In genomic region chr4:88005801-88006200, GRCm38 (mm10) we compare ENCODE assay signal across 24 mouse cellular contexts. TPM values are rescaled to one million over a fixed set of nuclear protein-coding genes. Genes with fewer than 3 reads are reported as not detected.
A peak's percentile ranks its signal among the peaks of the same experiment; 100 is the strongest.
DNase-seq lines count a peak whose midpoint lies in the region; ATAC-seq and TF ChIP-seq lines count a peak whose summit lies in the region.
"Had no signal": no experiment of that assay in that cellular context is flagged by ENCODE, and none has a peak within 500 bp of the region (broad histone marks: within the 10 kb centered on the region; RNA-seq: fewer than 3 reads in every experiment).

No protein-coding gene starts in this region.

- no peak overlapping the region for H3K9ac ChIP-seq in lung, postnatal 0 days (replicated peaks; ENCODE audit: low read depth)
- no peak overlapping the region for H3K9ac ChIP-seq in liver, embryonic 12.5 days
- H3K9ac ChIP-seq: heart, embryonic 12.5 days; hindbrain, embryonic 14.5 days; intestine, embryonic 15.5 days; limb, embryonic 12.5 days; liver, embryonic 13.5 days; lung, embryonic 14.5 days; midbrain, embryonic 15.5 days had no signal

- no peaks in the 10 kb centered on the region for H3K27me3 ChIP-seq in lung, postnatal 0 days (replicated peaks; ENCODE audit: insufficient read depth, low read length)
- no peaks in the 10 kb centered on the region for H3K27me3 ChIP-seq in liver, embryonic 12.5 days (replicated peaks)
- H3K27me3 ChIP-seq: heart, embryonic 12.5 days; intestine, embryonic 15.5 days; limb, embryonic 12.5 days; liver, embryonic 13.5 days; megakaryocyte, embryonic 14.5 days; midbrain, embryonic 15.5 days had no signal

- TF ChIP-seq EP300 in lung, postnatal 0 days (IDR thresholded peaks at IDR 0.05), result no peak

- TF ChIP-seq CTCF in lung, postnatal 0 days (IDR thresholded peaks at IDR 0.05), result no peak

- WGBS in lung, postnatal 0 days, result 89% methylated on average over 3 of the region's 3 CpGs
- WGBS in liver, embryonic 12.5 days (ENCODE audit: insufficient replicate concordance), result 63% methylated on average over 3 of the region's 3 CpGs

- no peak overlapping the region for H3K27ac ChIP-seq in lung, postnatal 0 days (ENCODE audit: low read length)
- H3K27ac ChIP-seq in liver, embryonic 12.5 days, result no peak overlapping the region
- H3K27ac ChIP-seq: hindbrain, embryonic 14.5 days; intestine, embryonic 15.5 days; kidney, postnatal 0 days; left cerebral cortex, adult 2 months; limb, embryonic 12.5 days; liver, embryonic 13.5 days; midbrain, embryonic 15.5 days had no signal

- DNase-seq in lung, postnatal 0 days (ENCODE audit: low spot score), result peak; percentile 27
- DNase-seq in lung, postnatal 4 days, result no peak
- peak; percentile 9 for DNase-seq in T-cell, adult 2 months (ENCODE audit: low spot score)
- no peak for DNase-seq in layer of hippocampus, adult 11-12 months (ENCODE audit: low spot score)
- no peak for DNase-seq in right cerebral cortex, adult 2 months (ENCODE audit: low spot score in 2 of 2)
- DNase-seq in left cerebral cortex, postnatal 36 days (ENCODE audit: low spot score in 2 of 2), result no peak
- DNase-seq: cerebellum, adult 18-20 months; cerebellum, postnatal 36 days; heart, adult 11 months; heart, postnatal 14 days; liver, embryonic 13.5 days; lung, embryonic 14.5 days; retina, postnatal 1 day; right cerebral cortex, postnatal 4 days had no signal

- no peak for ATAC-seq in lung, postnatal 0 days
- ATAC-seq in megakaryocyte progenitor cell, adult 5-6 weeks (replicated peaks; ENCODE audit: poor library complexity), result peak; percentile 85
- no peak for ATAC-seq in liver, embryonic 12.5 days
- ATAC-seq: intestine, embryonic 15.5 days; midbrain, embryonic 15.5 days had no signal

- no peaks in the 10 kb centered on the region for H3K36me3 ChIP-seq in lung, postnatal 0 days (ENCODE audit: insufficient read depth, low read length)
- 0 out of 2 replicates have a peak, but pooled peaks cover 1% of the 10 kb centered on the region for H3K36me3 ChIP-seq in liver, embryonic 12.5 days
- H3K36me3 ChIP-seq: intestine, embryonic 15.5 days; liver, embryonic 13.5 days had no signal

- no peak overlapping the region for H3K4me2 ChIP-seq in lung, postnatal 0 days (replicated peaks; ENCODE audit: low read depth, low read length)
- no peak overlapping the region for H3K4me2 ChIP-seq in liver, embryonic 12.5 days
- H3K4me2 ChIP-seq: heart, embryonic 12.5 days; hindbrain, embryonic 14.5 days; intestine, embryonic 15.5 days; limb, embryonic 12.5 days; liver, embryonic 13.5 days; lung, embryonic 14.5 days; midbrain, embryonic 15.5 days had no signal

- peaks cover 6% of the 10 kb centered on the region; the same call in 1 of the 2 replicates for H3K4me1 ChIP-seq in lung, postnatal 0 days (ENCODE audit: insufficient read depth, low read depth, low read length)
- peaks cover 17% of the 10 kb centered on the region for H3K4me1 ChIP-seq in liver, embryonic 12.5 days
- H3K4me1 ChIP-seq: intestine, embryonic 15.5 days; midbrain, embryonic 15.5 days had no signal

- intact Hi-C loops in left cerebral cortex, postnatal 36 days (cut with DNase I), result no loop called here

- no peak overlapping the region for H3K4me3 ChIP-seq in lung, postnatal 0 days (ENCODE audit: low read depth, low read length)
- no peak overlapping the region for H3K4me3 ChIP-seq in liver, embryonic 12.5 days
- H3K4me3 ChIP-seq: heart, embryonic 12.5 days; intestine, embryonic 15.5 days; left cerebral cortex, adult 2 months; limb, embryonic 12.5 days; liver, embryonic 13.5 days; megakaryocyte, embryonic 14.5 days; midbrain, embryonic 15.5 days had no signal

- H3K9me3 ChIP-seq in lung, postnatal 0 days (ENCODE audit: low read length), result no peaks in the 10 kb centered on the region
- no peaks in the 10 kb centered on the region for H3K9me3 ChIP-seq in liver, embryonic 12.5 days (replicated peaks)
- H3K9me3 ChIP-seq: heart, embryonic 12.5 days; intestine, embryonic 15.5 days; limb, embryonic 12.5 days; liver, embryonic 13.5 days; megakaryocyte, embryonic 14.5 days; midbrain, embryonic 15.5 days had no signal

RNA-seq across cellular contexts. Expression of gene Mllt3, which starts 27.4 kb away (rescaled TPM):
- 32.7 and 37.0 TPM in 2 replicates for polyA plus RNA-seq in lung, postnatal 0 days (2015; fragmentation: Nextera tagmentation; extraction: Ambion mirVana)
- 11.8 and 17.6 TPM in 2 replicates for total RNA-seq in megakaryocyte progenitor cell, adult 5-6 weeks (2015)
- 15.3 and 16.1 TPM in 2 replicates for total RNA-seq in megakaryocyte progenitor cell, adult 5-6 weeks (2017)
- polyA plus RNA-seq in liver, embryonic 12.5 days (2016; fragmentation: Nextera tagmentation; extraction: Ambion mirVana), result 88.6 and 92.6 TPM in 2 replicates
- 10 to 100 TPM; 27.1 to 40.0 TPM for total RNA-seq in left cerebral cortex, postnatal 36 days (2021)

Comparison
In these comparisons a context has a peak if more than half of its experiments do, and no peak if none do; other contexts are left out.
1. DNase-seq: peak in lung, postnatal 0 days (single experiment) and T-cell, adult 2 months (single experiment); none in lung, postnatal 4 days (0 of 2), layer of hippocampus, adult 11-12 months (single experiment), right cerebral cortex, adult 2 months (0 of 2) and left cerebral cortex, postnatal 36 days (0 of 2).